Mouse (Mus musculus): ENCODE measurements around the gene Spen. TPM values are rescaled to one million over a fixed set of nuclear protein-coding genes. Genes with fewer than 3 reads are reported as not detected.

Spen gene
- polyA plus RNA-seq, 1 experiment from 2014 or later, result 5.7 TPM

- H3K4me3 ChIP-seq (ENCODE audit: low read depth, low read length), result no peak overlapping the region
- DNase-seq (ENCODE audit: low spot score) (no peak), ATAC-seq (no peak)
- no peak overlapping the region for H3K27ac ChIP-seq (ENCODE audit: low read length)
- no peaks in the 10 kb centered on the region for H3K4me1 ChIP-seq (ENCODE audit: insufficient read depth, low read depth, low read length)
- TF ChIP-seq EP300 (IDR thresholded peaks at IDR 0.05), result no peak
- H3K36me3 ChIP-seq (ENCODE audit: insufficient read depth, low read length), result peaks cover 19% of the 10 kb centered on the region
- no peak overlapping the region for H3K4me2 ChIP-seq (replicated peaks; ENCODE audit: low read depth, low read length)
- H3K9me3 ChIP-seq (ENCODE audit: low read length), result no peaks in the 10 kb centered on the region
- no peaks in the 10 kb centered on the region for H3K27me3 ChIP-seq (replicated peaks; ENCODE audit: insufficient read depth, low read length)
- no peak overlapping the region for H3K9ac ChIP-seq (replicated peaks; ENCODE audit: low read depth)
- WGBS, result 91% methylated on average over 12 of the region's 12 CpGs
Measured at GRCm38 (mm10) chr4:141461576-141461975, 76.8 kb downstream of the Spen start.

GRCm38 (mm10) chr4:141461088-141461487 lies 77.3 kb downstream of the Spen start:
- H3K27ac ChIP-seq (ENCODE audit: low read length), result no peak overlapping the region
- no peaks in the 10 kb centered on the region for H3K27me3 ChIP-seq (replicated peaks; ENCODE audit: insufficient read depth, low read length)
- TF ChIP-seq EP300 (IDR thresholded peaks at IDR 0.05), result no peak
- no peak for TF ChIP-seq CTCF (IDR thresholded peaks at IDR 0.05)
- H3K4me3 ChIP-seq (ENCODE audit: low read depth, low read length), result no peak overlapping the region
- no peaks in the 10 kb centered on the region for H3K9me3 ChIP-seq (ENCODE audit: low read length)
- ATAC-seq (peak; percentile 20; the same call in 1 of the 2 replicates), DNase-seq (ENCODE audit: low spot score) (peak; percentile 37)
- no peaks in the 10 kb centered on the region for H3K4me1 ChIP-seq (ENCODE audit: insufficient read depth, low read depth, low read length)
- H3K36me3 ChIP-seq (ENCODE audit: insufficient read depth, low read length), result peaks cover 15% of the 10 kb centered on the region; the same call in 1 of the 2 replicates
- H3K4me2 ChIP-seq (replicated peaks; ENCODE audit: low read depth, low read length), result no peak overlapping the region
- H3K9ac ChIP-seq (replicated peaks; ENCODE audit: low read depth), result no peak overlapping the region
- 64% methylated on average over 12 of the region's 12 CpGs for WGBS

GRCm38 (mm10) chr4:141460481-141460880 lies 77.9 kb downstream of the Spen start:
- no peaks in the 10 kb centered on the region for H3K27me3 ChIP-seq (replicated peaks; ENCODE audit: insufficient read depth, low read length)
- H3K27ac ChIP-seq (ENCODE audit: low read length), result no peak overlapping the region
- H3K9me3 ChIP-seq (ENCODE audit: low read length), result no peaks in the 10 kb centered on the region

GRCm38 (mm10) chr4:141459766-141460165 lies 78.6 kb downstream of the Spen start:
- no peaks in the 10 kb centered on the region for H3K4me1 ChIP-seq (ENCODE audit: insufficient read depth, low read depth, low read length)
- ATAC-seq (no peak), DNase-seq (ENCODE audit: low spot score) (no peak)
- H3K36me3 ChIP-seq (ENCODE audit: insufficient read depth, low read length), result peaks cover 7% of the 10 kb centered on the region; the same call in 1 of the 2 replicates
- no peak overlapping the region for H3K27ac ChIP-seq (ENCODE audit: low read length)
- no peak overlapping the region for H3K4me2 ChIP-seq (replicated peaks; ENCODE audit: low read depth, low read length)
- H3K9ac ChIP-seq (replicated peaks; ENCODE audit: low read depth), result no peak overlapping the region
- TF ChIP-seq EP300 (IDR thresholded peaks at IDR 0.05) (no peak), CTCF (IDR thresholded peaks at IDR 0.05) (no peak)
- H3K27me3 ChIP-seq (replicated peaks; ENCODE audit: insufficient read depth, low read length), result no peaks in the 10 kb centered on the region
- 87% methylated on average over 9 of the region's 9 CpGs for WGBS
- no peaks in the 10 kb centered on the region for H3K9me3 ChIP-seq (ENCODE audit: low read length)
- no peak overlapping the region for H3K4me3 ChIP-seq (ENCODE audit: low read depth, low read length)

More at GRCm38 (mm10) chr4:141460481-141460880, 77.9 kb downstream of the Spen start:
- no peak for DNase-seq (ENCODE audit: low spot score)
- no peak for TF ChIP-seq CTCF (IDR thresholded peaks at IDR 0.05)
- no peak for TF ChIP-seq EP300 (IDR thresholded peaks at IDR 0.05)
- Histone ChIP-seq H3K4me2 (replicated peaks; ENCODE audit: low read depth, low read length) (no peak overlapping the region), H3K36me3 (ENCODE audit: insufficient read depth, low read length) (peaks cover 11% of the 10 kb centered on the region; the same call in 1 of the 2 replicates), H3K4me3 (ENCODE audit: low read depth, low read length) (no peak overlapping the region), H3K9ac (replicated peaks; ENCODE audit: low read depth) (no peak overlapping the region), H3K4me1 (ENCODE audit: insufficient read depth, low read depth, low read length) (no peaks in the 10 kb centered on the region)
- 83% methylated on average over 4 of the region's 4 CpGs for WGBS
- ATAC-seq, result no peak

GRCm38 (mm10) chr4:141458888-141459287 lies 79.5 kb downstream of the Spen start:
- Histone ChIP-seq H3K9ac (replicated peaks; ENCODE audit: low read depth) (no peak overlapping the region), H3K27ac (ENCODE audit: low read length) (no peak overlapping the region)
- DNase-seq (ENCODE audit: low spot score), result peak; percentile 35

GRCm38 (mm10) chr4:141458236-141458635 lies 80.2 kb downstream of the Spen start:
- 30% methylated on average over 7 of the region's 7 CpGs for WGBS
- H3K9me3 ChIP-seq (ENCODE audit: low read length), result no peaks in the 10 kb centered on the region
- H3K36me3 ChIP-seq (ENCODE audit: insufficient read depth, low read length), result no peaks in the 10 kb centered on the region
- H3K4me3 ChIP-seq (ENCODE audit: low read depth, low read length), result no peak overlapping the region
- no peak overlapping the region for H3K4me2 ChIP-seq (replicated peaks; ENCODE audit: low read depth, low read length)
- no peak for TF ChIP-seq EP300 (IDR thresholded peaks at IDR 0.05)
- TF ChIP-seq CTCF (IDR thresholded peaks at IDR 0.05), result no peak
- H3K27ac ChIP-seq (ENCODE audit: low read length), result no peak overlapping the region
- ATAC-seq, result peak; percentile 48
- no peaks in the 10 kb centered on the region for H3K4me1 ChIP-seq (ENCODE audit: insufficient read depth, low read depth, low read length)
- peak; percentile 38 for DNase-seq (ENCODE audit: low spot score)
- H3K27me3 ChIP-seq (replicated peaks; ENCODE audit: insufficient read depth, low read length), result no peaks in the 10 kb centered on the region
- no peak overlapping the region for H3K9ac ChIP-seq (replicated peaks; ENCODE audit: low read depth)

More at GRCm38 (mm10) chr4:141458888-141459287, 79.5 kb downstream of the Spen start:
- TF ChIP-seq CTCF (IDR thresholded peaks at IDR 0.05), result no peak
- no peaks in the 10 kb centered on the region for H3K36me3 ChIP-seq (ENCODE audit: insufficient read depth, low read length)
- no peaks in the 10 kb centered on the region for H3K4me1 ChIP-seq (ENCODE audit: insufficient read depth, low read depth, low read length)
- ATAC-seq, result 0 out of 2 replicates have a peak, but pooled peaks have one; percentile 20
- H3K4me3 ChIP-seq (ENCODE audit: low read depth, low read length), result no peak overlapping the region
- H3K27me3 ChIP-seq (replicated peaks; ENCODE audit: insufficient read depth, low read length), result no peaks in the 10 kb centered on the region
- H3K9me3 ChIP-seq (ENCODE audit: low read length), result no peaks in the 10 kb centered on the region
- H3K4me2 ChIP-seq (replicated peaks; ENCODE audit: low read depth, low read length), result no peak overlapping the region
- 67% methylated on average over 3 of the region's 3 CpGs for WGBS
